In genomic region chr1:88286136-88286845, GRCm38 (mm10) we compare ENCODE assay signal across 28 mouse cellular contexts. TPM values are rescaled to one million over a fixed set of nuclear protein-coding genes. Genes with fewer than 3 reads are reported as not detected.
DNase-seq lines count a peak whose midpoint lies in the region; ATAC-seq and TF ChIP-seq lines count a peak whose summit lies in the region.
"Had no signal": no experiment of that assay in that cellular context is flagged by ENCODE, and none has a peak within 500 bp of the region (broad histone marks: within the 10 kb centered on the region; RNA-seq: fewer than 3 reads in every experiment).

No protein-coding gene starts in this region.

- peak; percentile 25 for DNase-seq in gastrocnemius, adult 2 months
- DNase-seq in gastrocnemius, postnatal 14 days = no peak
- peak; percentile 22 for DNase-seq in kidney, postnatal 10 days
- DNase-seq in kidney, adult 18-20 months = no peak
- DNase-seq: adrenal gland, adult 8-10 months; adrenal gland, postnatal 25 days; cerebellum, adult 11-12 months; cerebellum, adult 8-10 months; cerebellum, postnatal 10 days; cerebellum, postnatal 36 days; embryo, embryonic 11 days; gastrocnemius, postnatal 10 days; heart, adult 18-20 months had no signal

- intact Hi-C loops in gastrocnemius, adult 2 months (cut with DNase I) = no loop called here
- intact Hi-C loops in gastrocnemius, postnatal 14 days (cut with DNase I; ENCODE audit: low total_unique reads) = no loop called here

- no peak for TF ChIP-seq CTCF in gastrocnemius, adult 2 months (IDR thresholded peaks at IDR 0.05)

- H3K27me3 ChIP-seq in megakaryocyte, embryonic 14.5 days (replicated peaks) = peaks cover 10% of the 10 kb centered on the region
- H3K27me3 ChIP-seq: embryonic facial prominence, embryonic 13.5 days; forebrain, embryonic 12.5 days; forebrain, embryonic 15.5 days; hindbrain, embryonic 13.5 days had no signal

- H3K9me3 ChIP-seq in megakaryocyte, embryonic 14.5 days = peaks cover 24% of the 10 kb centered on the region

- no peak for ATAC-seq in megakaryocyte, adult 5-6 weeks (ENCODE audit: poor library complexity, severe bottlenecking)
- ATAC-seq: activated CD4-positive, CD25-positive, alpha-beta regulatory T cell, adult 4 months; forebrain, embryonic 15.5 days; hindbrain, embryonic 16.5 days had no signal

- no peak overlapping the region for H3K27ac ChIP-seq in gastrocnemius, adult 2 months
- H3K27ac ChIP-seq: embryonic facial prominence, embryonic 10.5 days; embryonic facial prominence, embryonic 13.5 days; forebrain, embryonic 12.5 days; forebrain, embryonic 15.5 days; hindbrain, embryonic 10.5 days; hindbrain, embryonic 13.5 days had no signal

- peaks cover 9% of the 10 kb centered on the region for H3K4me1 ChIP-seq in megakaryocyte, embryonic 14.5 days
- H3K4me1 ChIP-seq: embryonic facial prominence, embryonic 10.5 days; embryonic facial prominence, embryonic 13.5 days; forebrain, embryonic 12.5 days; forebrain, embryonic 15.5 days; hindbrain, embryonic 10.5 days; hindbrain, embryonic 13.5 days had no signal

- no peaks in the 10 kb centered on the region for H3K36me3 ChIP-seq in megakaryocyte, embryonic 14.5 days (replicated peaks; ENCODE audit: low read length)
- H3K36me3 ChIP-seq: embryonic facial prominence, embryonic 10.5 days; embryonic facial prominence, embryonic 13.5 days; forebrain, embryonic 12.5 days; forebrain, embryonic 15.5 days; hindbrain, embryonic 10.5 days; hindbrain, embryonic 13.5 days had no signal

- no peak overlapping the region for H3K4me3 ChIP-seq in gastrocnemius, adult 2 months
- H3K4me3 ChIP-seq in megakaryocyte, embryonic 14.5 days (replicated peaks) = peak overlapping the region; percentile 8
- H3K4me3 ChIP-seq: embryonic facial prominence, embryonic 10.5 days; embryonic facial prominence, embryonic 13.5 days; erythroblast, embryonic 14.5 days; forebrain, embryonic 12.5 days; forebrain, embryonic 15.5 days; hindbrain, embryonic 10.5 days; hindbrain, embryonic 13.5 days had no signal

RNA-seq across cellular contexts. Expression of gene Trpm8, which starts 8.8 kb away (rescaled TPM):
- total RNA-seq in gastrocnemius, adult 2 months (2021) = not detected
- not detected for total RNA-seq in gastrocnemius, postnatal 14 days (2021)
- polyA plus RNA-seq in megakaryocyte, embryonic 14.5 days (2012; ENCODE audit: insufficient read depth, low replicate concordance) = not detected in 2 replicates
- not detected in 2 replicates for total RNA-seq in megakaryocyte, adult 5-6 weeks (2015)
- total RNA-seq in megakaryocyte, adult 5-6 weeks (2017) = not detected in 2 replicates
- total RNA-seq: adrenal gland, adult 8-10 months; adrenal gland, postnatal 25 days; gastrocnemius, postnatal 10 days; gastrocnemius, postnatal 4 days; heart, adult 18-20 months; heart, postnatal 36 days had no signal
- polyA plus RNA-seq: activated CD4-positive, CD25-positive, alpha-beta regulatory T cell, adult 4 months; embryonic facial prominence, embryonic 10.5 days; embryonic facial prominence, embryonic 13.5 days; erythroblast, embryonic 14.5 days; forebrain, embryonic 12.5 days; heart, postnatal 0 days; hindbrain, embryonic 10.5 days had no signal

RNA-seq across cellular contexts. Expression of gene Hjurp, which starts 8.9 kb away (rescaled TPM):
- total RNA-seq in gastrocnemius, adult 2 months (2021) = 1 to 10 TPM; 6.1 to 6.6 TPM
- total RNA-seq in gastrocnemius, postnatal 14 days (2021) = 10 to 100 TPM; 16.8 to 17.1 TPM
- 2.4 and 4.0 TPM in 2 replicates for polyA plus RNA-seq in megakaryocyte, embryonic 14.5 days (2012; ENCODE audit: insufficient read depth, low replicate concordance)
- total RNA-seq in megakaryocyte, adult 5-6 weeks (2015) = 99.8 and 112 TPM in 2 replicates
- total RNA-seq in megakaryocyte, adult 5-6 weeks (2017) = 174 and 189 TPM in 2 replicates

RNA-seq across cellular contexts. Expression of gene Mroh2a, which starts 59.5 kb away (rescaled TPM):
- total RNA-seq in gastrocnemius, adult 2 months (2021) = not detected
- total RNA-seq in gastrocnemius, postnatal 14 days (2021) = not detected
- not detected in 2 replicates for polyA plus RNA-seq in megakaryocyte, embryonic 14.5 days (2012; ENCODE audit: insufficient read depth, low replicate concordance)
- 0.47 and 1.2 TPM in 2 replicates for total RNA-seq in megakaryocyte, adult 5-6 weeks (2015)
- 0.28 and 0.37 TPM in 2 replicates for total RNA-seq in megakaryocyte, adult 5-6 weeks (2017)
- total RNA-seq: heart, adult 18-20 months; heart, postnatal 36 days had no signal
- polyA plus RNA-seq: cortical plate, adult 2 months; erythroblast, embryonic 14.5 days had no signal

Comparison
In these comparisons a context has a peak if more than half of its experiments do, and no peak if none do; other contexts are left out.
1. DNase-seq: peak in gastrocnemius, adult 2 months (single experiment) and kidney, postnatal 10 days (single experiment); none in gastrocnemius, postnatal 14 days (single experiment) and kidney, adult 18-20 months (single experiment).
2. RNA of gene Hjurp, which starts 8.9 kb away (total RNA-seq): 99.8 to 189 TPM in megakaryocyte, adult 5-6 weeks; 16.8 to 17.1 TPM in gastrocnemius, postnatal 14 days and 6.1 to 6.6 TPM in gastrocnemius, adult 2 months; every median in the first group is over 4 times any median in the second.